ENCODE assay signal across 28 mouse cellular contexts in the genomic region with DNA sequence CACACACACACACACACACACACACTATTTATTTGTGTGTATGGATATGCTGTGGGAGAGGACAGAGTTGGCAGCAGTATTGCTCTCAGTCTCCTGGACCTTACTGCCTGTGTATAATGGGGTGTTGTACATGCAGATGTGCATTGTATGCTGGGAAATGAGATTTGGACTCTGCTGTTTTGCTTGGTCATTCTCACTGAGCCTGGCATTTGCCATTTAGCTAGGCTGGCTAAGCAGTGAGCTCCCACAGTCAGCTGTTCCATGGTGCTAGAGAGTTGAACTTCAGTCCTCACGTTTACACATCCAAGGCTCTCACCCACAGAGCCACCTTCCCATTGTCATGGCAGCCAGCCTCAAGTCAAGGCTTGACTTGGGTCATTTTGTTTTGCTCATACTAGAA.
DNase-seq lines count a peak whose midpoint lies in the region; ATAC-seq and TF ChIP-seq lines count a peak whose summit lies in the region.
"Had no signal": no experiment of that assay in that cellular context is flagged by ENCODE, and none has a peak within 500 bp of the region (broad histone marks: within the 10 kb centered on the region; RNA-seq: fewer than 3 reads in every experiment).

No protein-coding gene starts in this region.

- no peak for TF ChIP-seq EP300 in heart, adult 2 months (IDR thresholded peaks at IDR 0.05; ENCODE audit: insufficient read depth, low read depth, low read length)
- no peak for TF ChIP-seq EP300 in liver, embryonic 14.5 days (IDR thresholded peaks at IDR 0.05; ENCODE audit: low read depth)

- no peaks in the 10 kb centered on the region for H3K79me2 ChIP-seq in heart, adult 2 months (replicated peaks; ENCODE audit: control insufficient read depth, insufficient read depth, low read length)

- no peak overlapping the region for H3K4me3 ChIP-seq in heart, adult 2 months
- no peak overlapping the region for H3K4me3 ChIP-seq in kidney, adult 2 months (ENCODE audit: insufficient read depth, low read depth, low read length)
- no peak overlapping the region for H3K4me3 ChIP-seq in liver, embryonic 14.5 days (ENCODE audit: insufficient read depth in 1 of 2, low read depth in 2 of 2, low read length in 2 of 2)
- H3K4me3 ChIP-seq in liver, embryonic 11.5 days (ENCODE audit: low read depth, low read length): no peak overlapping the region
- H3K4me3 ChIP-seq in midbrain, embryonic 11.5 days (ENCODE audit: low read depth, low read length): no peak overlapping the region
- H3K4me3 ChIP-seq: embryonic facial prominence, embryonic 10.5 days; embryonic facial prominence, embryonic 13.5 days; forebrain, embryonic 10.5 days; forebrain, embryonic 13.5 days; heart, embryonic 12.5 days; heart, embryonic 15.5 days; hindbrain, embryonic 10.5 days; hindbrain, embryonic 13.5 days had no signal

- no peak overlapping the region for H3K4me2 ChIP-seq in liver, embryonic 14.5 days (ENCODE audit: low read depth)
- H3K4me2 ChIP-seq in liver, embryonic 11.5 days: no peak overlapping the region
- H3K4me2 ChIP-seq in midbrain, embryonic 11.5 days: no peak overlapping the region
- H3K4me2 ChIP-seq: embryonic facial prominence, embryonic 13.5 days; forebrain, embryonic 13.5 days; heart, embryonic 12.5 days; heart, embryonic 15.5 days; hindbrain, embryonic 13.5 days had no signal

- H3K9ac ChIP-seq in heart, adult 2 months (ENCODE audit: low read depth, low read length): no peak overlapping the region
- no peak overlapping the region for H3K9ac ChIP-seq in liver, embryonic 14.5 days (replicated peaks)
- no peak overlapping the region for H3K9ac ChIP-seq in liver, embryonic 11.5 days (ENCODE audit: low read depth, low read length)
- H3K9ac ChIP-seq in midbrain, embryonic 11.5 days (ENCODE audit: low read length): no peak overlapping the region
- H3K9ac ChIP-seq: embryonic facial prominence, embryonic 13.5 days; forebrain, embryonic 13.5 days; heart, embryonic 12.5 days; heart, embryonic 15.5 days; hindbrain, embryonic 13.5 days had no signal

- DNase-seq in heart, adult 11 months: peak; percentile 64
- no peak for DNase-seq in heart, adult 2 months
- DNase-seq in kidney, adult 2 months: peak; percentile 23
- DNase-seq in kidney, postnatal 4 days: no peak
- DNase-seq in liver, embryonic 14.5 days (ENCODE audit: low read depth in 3 of 3, low spot score in 3 of 3): no peak
- no peak for DNase-seq in liver, embryonic 11.5 days (ENCODE audit: low spot score)
- no peak for DNase-seq in midbrain, embryonic 11.5 days (ENCODE audit: low spot score, missing footprints)
- DNase-seq: adrenal gland, adult 8-10 months; adrenal gland, postnatal 25 days; cerebellum, adult 11-12 months; cerebellum, adult 8-10 months; cerebellum, postnatal 10 days; cerebellum, postnatal 36 days; embryo, embryonic 11 days; gastrocnemius, postnatal 10 days; gastrocnemius, postnatal 36 days; heart, postnatal 10 days; heart, postnatal 36 days had no signal

- TF ChIP-seq POLR2A in heart, adult 2 months (IDR thresholded peaks at IDR 0.05; ENCODE audit: insufficient read depth, low read depth, low read length): no peak
- no peak for TF ChIP-seq POLR2A in kidney, adult 2 months (IDR thresholded peaks at IDR 0.05; ENCODE audit: low read depth, low read length)

- 0 out of 2 replicates have a peak, but pooled peaks have one; percentile 31 for ATAC-seq in liver, embryonic 14.5 days (ENCODE audit: insufficient read depth)
- ATAC-seq in liver, embryonic 11.5 days (replicated peaks; ENCODE audit: low FRiP score): no peak
- ATAC-seq in midbrain, embryonic 11.5 days (ENCODE audit: low FRiP score): no peak
- ATAC-seq: activated CD4-positive, CD25-positive, alpha-beta regulatory T cell, adult 4 months; forebrain, embryonic 13.5 days; forebrain, embryonic 16.5 days had no signal

- H3K27ac ChIP-seq in heart, adult 2 months: no peak overlapping the region
- H3K27ac ChIP-seq in kidney, adult 2 months (ENCODE audit: insufficient read depth, low read depth, low read length): no peak overlapping the region
- no peak overlapping the region for H3K27ac ChIP-seq in liver, embryonic 14.5 days
- no peak overlapping the region for H3K27ac ChIP-seq in liver, embryonic 11.5 days (ENCODE audit: low read depth, low read length)
- H3K27ac ChIP-seq in midbrain, embryonic 11.5 days (ENCODE audit: low read depth, low read length): no peak overlapping the region
- H3K27ac ChIP-seq: embryonic facial prominence, embryonic 10.5 days; embryonic facial prominence, embryonic 13.5 days; forebrain, embryonic 10.5 days; forebrain, embryonic 13.5 days; heart, embryonic 15.5 days; hindbrain, embryonic 10.5 days; hindbrain, embryonic 13.5 days had no signal

- no peaks in the 10 kb centered on the region for H3K9me3 ChIP-seq in liver, embryonic 14.5 days (ENCODE audit: control insufficient read depth, low read length)
- no peaks in the 10 kb centered on the region for H3K9me3 ChIP-seq in liver, embryonic 11.5 days (ENCODE audit: control insufficient read depth, low read length)
- H3K9me3 ChIP-seq in midbrain, embryonic 11.5 days (ENCODE audit: control insufficient read depth, low read length): no peaks in the 10 kb centered on the region
- H3K9me3 ChIP-seq: embryonic facial prominence, embryonic 10.5 days; embryonic facial prominence, embryonic 13.5 days; forebrain, embryonic 10.5 days; forebrain, embryonic 13.5 days; heart, embryonic 12.5 days; heart, embryonic 15.5 days; hindbrain, embryonic 10.5 days; hindbrain, embryonic 13.5 days had no signal

- no peaks in the 10 kb centered on the region for H3K27me3 ChIP-seq in heart, adult 2 months (ENCODE audit: control insufficient read depth, insufficient read depth, low read length)
- no peaks in the 10 kb centered on the region for H3K27me3 ChIP-seq in kidney, adult 2 months (replicated peaks; ENCODE audit: control insufficient read depth, insufficient read depth, low read length)
- no peaks in the 10 kb centered on the region for H3K27me3 ChIP-seq in liver, embryonic 14.5 days (ENCODE audit: control insufficient read depth, insufficient read depth, low read length)
- no peaks in the 10 kb centered on the region for H3K27me3 ChIP-seq in liver, embryonic 11.5 days (replicated peaks; ENCODE audit: control insufficient read depth, insufficient read depth, low read length)
- no peaks in the 10 kb centered on the region for H3K27me3 ChIP-seq in midbrain, embryonic 11.5 days (ENCODE audit: control insufficient read depth, insufficient read depth, low read length)
- H3K27me3 ChIP-seq: embryonic facial prominence, embryonic 13.5 days; forebrain, embryonic 13.5 days; heart, embryonic 12.5 days; heart, embryonic 15.5 days; hindbrain, embryonic 13.5 days had no signal

- no peak for TF ChIP-seq CTCF in heart, adult 2 months (IDR thresholded peaks at IDR 0.05)
- TF ChIP-seq CTCF in kidney, adult 2 months (conservative IDR thresholded peaks at IDR 0.05; ENCODE audit: insufficient read depth, insufficient read length, low read depth, low read length): no peak
- TF ChIP-seq CTCF in liver, embryonic 14.5 days (IDR thresholded peaks at IDR 0.05; ENCODE audit: low read depth): no peak

- intact Hi-C loops in heart, adult 2 months (cut with DNase I): no loop called here

- WGBS in heart, adult 2 months: 91% methylated on average over 1 of the region's 1 CpGs
- 71% methylated on average over 1 of the region's 1 CpGs for WGBS in kidney, adult 2 months
- 77% methylated on average over 1 of the region's 1 CpGs for WGBS in liver, embryonic 14.5 days (ENCODE audit: insufficient replicate concordance)
- 75% methylated on average over 1 of the region's 1 CpGs for WGBS in liver, embryonic 11.5 days
- 81% methylated on average over 1 of the region's 1 CpGs for WGBS in midbrain, embryonic 11.5 days

- H3K4me1 ChIP-seq in heart, adult 2 months (ENCODE audit: control insufficient read depth, insufficient read depth, low read length): no peaks in the 10 kb centered on the region
- H3K4me1 ChIP-seq in kidney, adult 2 months (ENCODE audit: control insufficient read depth, insufficient read depth, low read length): no peaks in the 10 kb centered on the region
- 0 out of 4 replicates have a peak, but pooled peaks cover 0 to 3% of the 10 kb centered on the region in 2 experiments for H3K4me1 ChIP-seq in liver, embryonic 14.5 days (replicated peaks; ENCODE audit: control insufficient read depth in 2 of 2, insufficient read depth in 2 of 2, low read length in 1 of 2)
- H3K4me1 ChIP-seq in liver, embryonic 11.5 days (replicated peaks; ENCODE audit: control insufficient read depth, insufficient read depth, low read length): peaks cover 6% of the 10 kb centered on the region
- H3K4me1 ChIP-seq in midbrain, embryonic 11.5 days (ENCODE audit: control insufficient read depth, insufficient read depth, low read length): no peaks in the 10 kb centered on the region
- H3K4me1 ChIP-seq: embryonic facial prominence, embryonic 10.5 days; embryonic facial prominence, embryonic 13.5 days had no signal

- H3K36me3 ChIP-seq in heart, adult 2 months (ENCODE audit: control insufficient read depth, insufficient read depth, low read length): no peaks in the 10 kb centered on the region
- H3K36me3 ChIP-seq in kidney, adult 2 months (ENCODE audit: control insufficient read depth, insufficient read depth, low read length): no peaks in the 10 kb centered on the region
- peaks cover 6% of the 10 kb centered on the region for H3K36me3 ChIP-seq in liver, embryonic 14.5 days (replicated peaks; ENCODE audit: control insufficient read depth, insufficient read depth, low read depth)
- peaks cover 3% of the 10 kb centered on the region; the same call in 1 of the 2 replicates for H3K36me3 ChIP-seq in liver, embryonic 11.5 days (ENCODE audit: control insufficient read depth, insufficient read depth, low read length)
- no peaks in the 10 kb centered on the region for H3K36me3 ChIP-seq in midbrain, embryonic 11.5 days (ENCODE audit: control insufficient read depth, insufficient read depth, low read length)

Comparison
In these comparisons a context has a peak if more than half of its experiments do, and no peak if none do; other contexts are left out.
1. DNase-seq: peak in heart, adult 11 months (single experiment) and kidney, adult 2 months (single experiment); none in heart, adult 2 months (0 of 2), kidney, postnatal 4 days (0 of 2), liver, embryonic 14.5 days (0 of 3), liver, embryonic 11.5 days (single experiment) and midbrain, embryonic 11.5 days (single experiment).